Mouse (Mus musculus) CH12.LX (cell line): Measurements from ENCODE around the gene Prkn. TPM values are rescaled to one million over a fixed set of nuclear protein-coding genes. Genes with fewer than 3 reads are reported as not detected.

Experiments
- DNase-seq: peaks from one replicate; pipeline ENCODE4 v3.0.0-alpha.2; 2013; ENCODE audit errors: extremely low read depth
- H3K27ac ChIP-seq: 2 replicates; pipeline ENCODE4 v1.5.1; 2012; ENCODE audit warnings: low read depth, mild to moderate bottlenecking, control low read depth, moderate library complexity; ENCODE audit not compliant: insufficient read depth
- H3K27me3 ChIP-seq: replicated peaks from 2 replicates; pipeline ENCODE3; 2012; ENCODE audit warnings: inconsistent platforms
- H3K36me3 ChIP-seq, 2 experiments: replicated peaks in 1 of 2; 2 replicates each; pipeline versions ENCODE3 to v1.6.1; 2012; ENCODE audit warnings: inconsistent platforms in 1 of 2, low read length in 1 of 2, mild to moderate bottlenecking in 1 of 2, mixed read lengths in 1 of 2, moderate library complexity in 1 of 2; ENCODE audit not compliant: control insufficient read depth in 1 of 2, insufficient read depth in 1 of 2
- H3K4me1 ChIP-seq, 2 experiments: 2 replicates each; pipeline ENCODE4 v1.6.1; 2012; ENCODE audit warnings: inconsistent platforms in 1 of 2, moderate library complexity in 1 of 2; ENCODE audit not compliant: insufficient read depth in 2 of 2, control insufficient read depth in 1 of 2
- H3K4me2 ChIP-seq: 2 replicates; pipeline ENCODE4 v1.6.1; 2012; ENCODE audit warnings: low read depth, mild to moderate bottlenecking, control low read depth; ENCODE audit not compliant: poor library complexity, insufficient read depth, severe bottlenecking
- H3K4me3 ChIP-seq, 3 experiments: fragments of 150-350 bp in 1 of 3; sonication (generic) in 1 of 3; replicated peaks in 1 of 3; 2 replicates each; pipeline versions ENCODE3 to v1.5.1; 2011 to 2012; ENCODE audit warnings: low read depth in 2 of 3, low read length in 2 of 3, mild to moderate bottlenecking in 2 of 3, moderate library complexity in 2 of 3, control low read depth in 1 of 3, improper control_type of control experiment in 1 of 3, inconsistent platforms in 1 of 3, mixed read lengths in 1 of 3; ENCODE audit not compliant: poor library complexity in 1 of 3
- H3K79me2 ChIP-seq: replicated peaks from 2 replicates; pipeline ENCODE4 v1.6.1; 2012; ENCODE audit warnings: mild to moderate bottlenecking, moderate library complexity; ENCODE audit not compliant: control insufficient read depth, poor library complexity, insufficient read depth, severe bottlenecking; ENCODE audit errors: extremely low read depth
- H3K9ac ChIP-seq: 2 replicates; pipeline ENCODE4 v1.6.1; 2012; ENCODE audit warnings: low read depth, mild to moderate bottlenecking, control low read depth, moderate library complexity; ENCODE audit not compliant: insufficient read depth
- H3K9me3 ChIP-seq: replicated peaks from 2 replicates; pipeline ENCODE3; 2012; ENCODE audit warnings: low read length, inconsistent platforms, mixed read lengths
- CTCF ChIP-seq, 2 experiments: IDR thresholded peaks in 1 of 2; conservative IDR thresholded peaks in 1 of 2; 2 replicates each; pipeline ENCODE4 v1.5.1; 2011 to 2012; ENCODE audit warnings: low read depth in 2 of 2, low read length in 2 of 2, improper control_type of control experiment in 1 of 2, inconsistent platforms in 1 of 2, mild to moderate bottlenecking in 1 of 2, moderate library complexity in 1 of 2
- E2F4 ChIP-seq: IDR thresholded peaks from 2 replicates; pipeline ENCODE4 v1.6.1; 2011; ENCODE audit warnings: low read depth, low read length, improper control_type of control experiment; ENCODE audit not compliant: insufficient replicate concordance
- GABPA ChIP-seq: IDR thresholded peaks from 2 replicates; pipeline ENCODE4 v1.6.1; 2012; ENCODE audit warnings: low read depth, low read length, improper control_type of control experiment, inconsistent platforms; ENCODE audit not compliant: insufficient replicate concordance
- KAT2A ChIP-seq: IDR thresholded peaks from 2 replicates; pipeline ENCODE4 v1.6.1; 2012; ENCODE audit warnings: low read length, improper control_type of control experiment, inconsistent platforms; ENCODE audit not compliant: insufficient replicate concordance
- MAX ChIP-seq: IDR thresholded peaks from 2 replicates; pipeline ENCODE4 v1.6.1; 2011; ENCODE audit warnings: low read length, improper control_type of control experiment
- MXI1 ChIP-seq: IDR thresholded peaks from 2 replicates; pipeline ENCODE4 v1.6.1; 2011; ENCODE audit warnings: mild to moderate bottlenecking, low read depth, low read length, improper control_type of control experiment
- MYC ChIP-seq: IDR thresholded peaks from 2 replicates; pipeline ENCODE4 v1.6.1; 2011; ENCODE audit warnings: low read depth, mild to moderate bottlenecking, improper control_type of control experiment, low read length
- UBTF ChIP-seq: IDR thresholded peaks from 2 replicates; pipeline ENCODE4 v1.6.1; 2012; ENCODE audit warnings: low read depth, mild to moderate bottlenecking, inconsistent platforms, low read length, improper control_type of control experiment, moderate library complexity
- USF1 ChIP-seq: IDR thresholded peaks from 2 replicates; pipeline ENCODE4 v1.6.1; 2014; ENCODE audit warnings: low read depth, mild to moderate bottlenecking, inconsistent platforms, low read length, improper control_type of control experiment
- dilution Hi-C: fragments of 300-500 bp; cut with MboI; formaldehyde crosslinking; loops from 2 replicates; pipeline ENCODE4 v1.14.3; 2020; ENCODE audit warnings: low sequenced_read_pairs; ENCODE audit not compliant: extremely low pct_unique_long_range_greater_than_20kb, extremely low pct_ligation_motif_present
- in situ Hi-C: fragments of 300-500 bp; cut with MboI; formaldehyde crosslinking; loops from 3 replicates; pipeline ENCODE4 v1.14.3; 2019; ENCODE audit warnings: low sequenced_read_pairs, low pct_ligation_motif_present, low pct_unique_long_range_greater_than_20kb, mixed read lengths
- polyA plus RNA-seq: library from polyadenylated mRNA; unstranded; fragments of >175 nt; gene quantifications from 2 replicates; pipeline ENCODE4 v1.2.1, GENCODE M21; 2012; ENCODE audit warnings: low read depth; ENCODE audit not compliant: insufficient read length
- total RNA-seq, 2 experiments: library from RNA; depleted of rRNA; stranded (reverse); fragments of 300-350 nt in 1 of 2; fragments of >200 nt in 1 of 2; gene quantifications; 2 replicates each; pipeline ENCODE4 v1.2.3; 2012 to 2014

Gene Prkn
- total and polyA plus RNA-seq, 3 experiments = 0.08 TPM; not detected in 2

DNA sequence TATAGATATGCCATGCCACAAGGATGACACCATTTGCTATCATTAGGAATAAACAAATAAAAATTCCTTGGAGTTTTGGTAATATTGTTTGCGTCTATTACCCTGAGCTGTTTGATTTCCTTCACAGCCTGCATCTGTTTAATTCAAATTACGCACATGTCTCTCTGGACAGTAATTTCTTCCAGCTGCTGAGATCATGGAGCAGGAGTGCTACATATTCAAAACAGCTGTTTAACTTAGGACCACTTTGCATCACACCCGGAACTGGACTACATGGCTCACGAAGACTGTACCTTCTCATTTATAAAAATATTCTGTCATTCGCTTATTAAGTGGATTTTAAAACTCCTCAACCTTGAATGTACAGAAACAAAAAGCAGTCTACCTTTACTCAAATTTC, 246.9 kb downstream of the Prkn start:
- dilution Hi-C loops (no loop called here), in situ Hi-C loops (no loop called here)
- Histone ChIP-seq H3K4me1 (no peaks in the 10 kb centered on the region), H3K27me3 (no peaks in the 10 kb centered on the region), H3K4me3 (no peak overlapping the region), H3K9me3 (no peaks in the 10 kb centered on the region), H3K4me2 (no peak overlapping the region), H3K79me2 (no peaks in the 10 kb centered on the region), H3K36me3 (no peaks in the 10 kb centered on the region), H3K9ac (no peak overlapping the region), H3K27ac (no peak overlapping the region)
- TF ChIP-seq KAT2A = no peak
- TF ChIP-seq MYC = no peak
- TF ChIP-seq MAX = no peak
- DNase-seq = no peak

GRCm38 (mm10) chr17:11087823-11088222, 247.6 kb downstream of the Prkn start:
- no peak for TF ChIP-seq USF1
- no peak for DNase-seq

DNA sequence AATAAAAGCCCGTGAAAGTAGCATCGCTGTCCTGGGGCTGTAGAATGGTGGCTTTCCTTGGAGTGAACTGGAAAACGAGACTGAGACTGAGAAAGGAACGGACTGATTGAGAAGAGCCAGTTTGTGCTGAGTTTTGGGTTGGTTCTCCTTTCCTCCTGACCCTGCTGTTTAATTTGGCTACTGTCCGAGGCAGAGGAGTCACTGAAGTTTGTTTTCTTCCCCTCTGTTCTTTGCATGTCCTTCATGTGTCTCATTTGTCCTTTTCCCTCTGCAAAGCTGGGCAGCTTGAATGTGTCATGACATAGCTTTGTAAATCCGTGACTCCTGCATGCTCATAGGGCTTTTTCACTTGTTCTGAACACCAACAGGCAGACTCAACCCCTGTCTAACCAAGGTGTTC, 249.2 kb downstream of the Prkn start:
- H3K4me3 ChIP-seq = no peak overlapping the region
- DNase-seq = no peak
- no peak overlapping the region for H3K4me2 ChIP-seq
- in situ Hi-C loops = no loop called here
- no peaks in the 10 kb centered on the region for H3K9me3 ChIP-seq
- H3K27me3 ChIP-seq = no peaks in the 10 kb centered on the region
- no peaks in the 10 kb centered on the region for H3K79me2 ChIP-seq
- H3K36me3 ChIP-seq = no peaks in the 10 kb centered on the region
- no peaks in the 10 kb centered on the region for H3K4me1 ChIP-seq
- no peak overlapping the region for H3K27ac ChIP-seq
- dilution Hi-C loops = no loop called here
- TF ChIP-seq CTCF (conservative IDR thresholded peaks at IDR 0.05 in 1 of 2, IDR thresholded peaks at IDR 0.05 in 1 of 2; ENCODE audit: low read depth in 2 of 2, low read length in 2 of 2) = no peak
- no peak for TF ChIP-seq MAX
- TF ChIP-seq UBTF = no peak
- TF ChIP-seq GABPA = no peak
- no peak for TF ChIP-seq E2F4
- no peak for TF ChIP-seq MXI1
- no peak overlapping the region for H3K9ac ChIP-seq

More at GRCm38 (mm10) chr17:11087823-11088222, 247.6 kb downstream of the Prkn start:
- no peak overlapping the region for H3K4me2 ChIP-seq
- no peak overlapping the region for H3K9ac ChIP-seq
- no peaks in the 10 kb centered on the region for H3K36me3 ChIP-seq
- in situ Hi-C loops = no loop called here
- H3K79me2 ChIP-seq = no peaks in the 10 kb centered on the region
- no peaks in the 10 kb centered on the region for H3K9me3 ChIP-seq
- no peaks in the 10 kb centered on the region for H3K4me1 ChIP-seq
- H3K27me3 ChIP-seq = no peaks in the 10 kb centered on the region
- no peak overlapping the region for H3K27ac ChIP-seq
- no peak overlapping the region for H3K4me3 ChIP-seq
- dilution Hi-C loops = no loop called here
